Mouse (Mus musculus): Measurements from ENCODE around the gene Usf3. TPM values are rescaled to one million over a fixed set of nuclear protein-coding genes. Genes with fewer than 3 reads are reported as not detected.

Usf3 gene
- 10 to 100 TPM; 41.4 to 43.0 TPM for total RNA-seq (2021)
- long read RNA-seq, experiment 1, partial matches to known transcripts: 0 of 6 reads
- long read RNA-seq, experiment 1, other reads (novel, unspliced or antisense): 6 of 6 reads
- long read RNA-seq, experiment 2, partial matches to known transcripts: 0 of 8 reads
- long read RNA-seq, experiment 2, other reads (novel, unspliced or antisense): 8 of 8 reads

GRCm38 (mm10) chr16:44173155-44173941 is at the start of gene Usf3:
Gene Usf3 (plus strand): TSS chr16:44173246.
- Histone ChIP-seq H3K4me3 (peak within 1 kb of the TSS; percentile 98), H3K27ac (peak within 1 kb of the TSS; percentile 99)
- no peak for TF ChIP-seq CTCF (conservative IDR thresholded peaks at IDR 0.05)
- peak; percentile 33 to 44 for DNase-seq (ENCODE audit: low spot score in 2 of 2)

- Histone ChIP-seq H3K4me3 (no peak overlapping the region), H3K27ac (peak overlapping the region; percentile 95)
- TF ChIP-seq CTCF (conservative IDR thresholded peaks at IDR 0.05): no peak
- peak in 1 of 2 experiments; percentile 46 for DNase-seq (ENCODE audit: low spot score in 2 of 2)
These were observed 49.3 kb upstream of the Usf3 start for GRCm38 (mm10) chr16:44123786-44124185.

- DNase-seq (ENCODE audit: low spot score in 2 of 2): peak in 1 of 2 experiments; percentile 21
- TF ChIP-seq CTCF (conservative IDR thresholded peaks at IDR 0.05): no peak
These were observed 48.3 kb upstream of the Usf3 start for GRCm38 (mm10) chr16:44124713-44125112.

GRCm38 (mm10) chr16:44125436-44125835 is 47.6 kb upstream of the Usf3 start:
- peak overlapping the region; percentile 95 for H3K27ac ChIP-seq
- TF ChIP-seq CTCF (conservative IDR thresholded peaks at IDR 0.05): no peak
- no peak for DNase-seq (ENCODE audit: low spot score in 2 of 2)
- H3K4me3 ChIP-seq: no peak overlapping the region

More at GRCm38 (mm10) chr16:44124713-44125112, 48.3 kb upstream of the Usf3 start:
- peak overlapping the region; percentile 95 for H3K27ac ChIP-seq
- H3K4me3 ChIP-seq: no peak overlapping the region

GRCm38 (mm10) chr16:44126437-44126836 is 46.6 kb upstream of the Usf3 start:
- no peak for DNase-seq (ENCODE audit: low spot score in 2 of 2)
- Histone ChIP-seq H3K4me3 (no peak overlapping the region), H3K27ac (peak overlapping the region; percentile 95)
- no peak for TF ChIP-seq CTCF (conservative IDR thresholded peaks at IDR 0.05)

GRCm38 (mm10) chr16:44132300-44132699 is 40.7 kb upstream of the Usf3 start:
- DNase-seq (ENCODE audit: low spot score in 2 of 2): no peak
- Histone ChIP-seq H3K27ac (peak overlapping the region; percentile 21; the same call in 1 of the 2 replicates), H3K4me3 (no peak overlapping the region)
- no peak for TF ChIP-seq CTCF (conservative IDR thresholded peaks at IDR 0.05)

GRCm38 (mm10) chr16:44133187-44133586 is 39.9 kb upstream of the Usf3 start:
- Histone ChIP-seq H3K27ac (no peak overlapping the region), H3K4me3 (no peak overlapping the region)
- no peak for TF ChIP-seq CTCF (conservative IDR thresholded peaks at IDR 0.05)
- DNase-seq (ENCODE audit: low spot score in 2 of 2): no peak

- Histone ChIP-seq H3K4me3 (peak overlapping the region; percentile 87), H3K27ac (peak overlapping the region; percentile 46)
- no peak for TF ChIP-seq CTCF (conservative IDR thresholded peaks at IDR 0.05)
- DNase-seq (ENCODE audit: low spot score in 2 of 2): no peak
These were observed 36.5 kb upstream of the Usf3 start for GRCm38 (mm10) chr16:44136511-44137021.

- peak in 1 of 2 experiments; percentile 30 for DNase-seq (ENCODE audit: low spot score in 2 of 2)
- Histone ChIP-seq H3K27ac (peak overlapping the region; percentile 100), H3K4me3 (peak overlapping the region; percentile 87)
- TF ChIP-seq CTCF (conservative IDR thresholded peaks at IDR 0.05): no peak
These were observed 34.6 kb upstream of the Usf3 start for GRCm38 (mm10) chr16:44138377-44138978.

- H3K4me3 ChIP-seq: peak overlapping the region; percentile 87
- peak; percentile 85 to 94 for DNase-seq (ENCODE audit: low spot score in 2 of 2)
- peak overlapping the region; percentile 100 for H3K27ac ChIP-seq
- no peak for TF ChIP-seq CTCF (conservative IDR thresholded peaks at IDR 0.05)
These were observed 34.0 kb upstream of the Usf3 start for GRCm38 (mm10) chr16:44138979-44139535.

GRCm38 (mm10) chr16:44139536-44140185 is 33.4 kb upstream of the Usf3 start, which contains the start of the genes Atp6v1a and Naa50:
Gene Atp6v1a (minus strand): TSS chr16:44139705.
Gene Naa50 (plus strand): TSS chr16:44139830.
- no peak for TF ChIP-seq CTCF (conservative IDR thresholded peaks at IDR 0.05)
- DNase-seq (ENCODE audit: low spot score in 2 of 2): peak; percentile 90
- Histone ChIP-seq H3K4me3 (peak within 1 kb of the TSS; percentile 87), H3K27ac (peak within 1 kb of the TSS; percentile 100)

- DNase-seq (ENCODE audit: low spot score in 2 of 2): peak; percentile 43 to 73
- Histone ChIP-seq H3K27ac (peak overlapping the region; percentile 100), H3K4me3 (peak overlapping the region; percentile 87)
- TF ChIP-seq CTCF (conservative IDR thresholded peaks at IDR 0.05): peak; percentile 31; the same call in 1 of the 2 replicates
These were observed 32.8 kb upstream of the Usf3 start for GRCm38 (mm10) chr16:44140186-44140787.
